Mouse (Mus musculus): ENCODE measurements around the gene Gm43518. TPM values are rescaled to one million over a fixed set of nuclear protein-coding genes. Genes with fewer than 3 reads are reported as not detected.

The Gm43518 gene
- polyA plus RNA-seq, 1 experiment from 2014 or later: 1.9 TPM

GRCm38 (mm10) chr5:123970576-123970975, 43.4 kb downstream of the Gm43518 start:
- no peak overlapping the region for H3K4me2 ChIP-seq
- ATAC-seq: no peak
- WGBS: 90% methylated on average over 4 of the region's 4 CpGs

GRCm38 (mm10) chr5:123972453-123972852, 45.2 kb downstream of the Gm43518 start:
- peaks cover 8% of the 10 kb centered on the region for H3K4me1 ChIP-seq

More at GRCm38 (mm10) chr5:123970576-123970975, 43.4 kb downstream of the Gm43518 start:
- Histone ChIP-seq H3K4me3 (no peak overlapping the region), H3K9ac (no peak overlapping the region), H3K4me1 (peaks cover 8% of the 10 kb centered on the region), H3K9me3 (replicated peaks) (no peaks in the 10 kb centered on the region), H3K27me3 (no peaks in the 10 kb centered on the region), H3K27ac (no peak overlapping the region), H3K36me3 (ENCODE audit: poor library complexity, severe bottlenecking) (no peaks in the 10 kb centered on the region)

GRCm38 (mm10) chr5:123973299-123974178, 46.3 kb downstream of the Gm43518 start, which contains the start of gene Hip1r:
Hip1r (plus strand) TSS chr5:123973628.
- under 1% methylated on average over 88 of the region's 106 CpGs for WGBS
- H3K27me3 ChIP-seq: no peaks in the 10 kb centered on the region
- H3K27ac ChIP-seq: no peak within 1 kb of the TSS; the same call in 1 of the 2 replicates
- H3K4me2 ChIP-seq: peak within 1 kb of the TSS; percentile 95
- peak within 1 kb of the TSS; percentile 75 for H3K9ac ChIP-seq
- H3K4me3 ChIP-seq: peak within 1 kb of the TSS; percentile 70
- peaks cover 8% of the 10 kb centered on the region for H3K4me1 ChIP-seq
- H3K36me3 ChIP-seq (ENCODE audit: poor library complexity, severe bottlenecking): no peaks in the 10 kb centered on the region
- H3K9me3 ChIP-seq (replicated peaks): no peaks in the 10 kb centered on the region
- ATAC-seq: peak; percentile 88

More at GRCm38 (mm10) chr5:123972453-123972852, 45.2 kb downstream of the Gm43518 start:
- Histone ChIP-seq H3K27ac (no peak overlapping the region), H3K27me3 (no peaks in the 10 kb centered on the region), H3K4me3 (no peak overlapping the region), H3K36me3 (ENCODE audit: poor library complexity, severe bottlenecking) (no peaks in the 10 kb centered on the region), H3K9me3 (replicated peaks) (no peaks in the 10 kb centered on the region), H3K9ac (no peak overlapping the region), H3K4me2 (no peak overlapping the region)
- 59% methylated on average over 6 of the region's 6 CpGs for WGBS
- ATAC-seq: no peak

- Histone ChIP-seq H3K4me3 (peak overlapping the region; percentile 70), H3K36me3 (ENCODE audit: poor library complexity, severe bottlenecking) (no peaks in the 10 kb centered on the region), H3K9ac (peak overlapping the region; percentile 75), H3K4me2 (peak overlapping the region; percentile 95), H3K4me1 (peaks cover 8% of the 10 kb centered on the region), H3K9me3 (replicated peaks) (no peaks in the 10 kb centered on the region), H3K27me3 (no peaks in the 10 kb centered on the region), H3K27ac (no peak overlapping the region; the same call in 1 of the 2 replicates)
- WGBS: 0% methylated on average over 14 of the region's 14 CpGs
- ATAC-seq: no peak
These were observed 46.9 kb downstream of the Gm43518 start for GRCm38 (mm10) chr5:123974179-123974485.

GRCm38 (mm10) chr5:123974616-123975111, 47.4 kb downstream of the Gm43518 start:
- WGBS: 25% methylated on average over 11 of the region's 11 CpGs
- Histone ChIP-seq H3K27ac (no peak overlapping the region), H3K4me3 (peak overlapping the region; percentile 70), H3K9me3 (replicated peaks) (no peaks in the 10 kb centered on the region), H3K27me3 (no peaks in the 10 kb centered on the region), H3K4me2 (peak overlapping the region; percentile 95), H3K36me3 (ENCODE audit: poor library complexity, severe bottlenecking) (no peaks in the 10 kb centered on the region), H3K4me1 (peaks cover 8% of the 10 kb centered on the region), H3K9ac (peak overlapping the region; percentile 51; the same call in 1 of the 2 replicates)
- no peak for ATAC-seq

- no peak overlapping the region for H3K4me2 ChIP-seq
These were observed 48.5 kb downstream of the Gm43518 start for GRCm38 (mm10) chr5:123975668-123976180.

GRCm38 (mm10) chr5:123977231-123977630, 50.0 kb downstream of the Gm43518 start:
- Histone ChIP-seq H3K27me3 (no peaks in the 10 kb centered on the region), H3K4me2 (no peak overlapping the region)
- 45% methylated on average over 3 of the region's 3 CpGs for WGBS

More at GRCm38 (mm10) chr5:123975668-123976180, 48.5 kb downstream of the Gm43518 start:
- no peak for ATAC-seq
- H3K9ac ChIP-seq: no peak overlapping the region
- H3K4me1 ChIP-seq: peaks cover 8% of the 10 kb centered on the region
- no peak overlapping the region for H3K27ac ChIP-seq
- no peak overlapping the region for H3K4me3 ChIP-seq
- 77% methylated on average over 6 of the region's 6 CpGs for WGBS
- no peaks in the 10 kb centered on the region for H3K27me3 ChIP-seq
- H3K36me3 ChIP-seq (ENCODE audit: poor library complexity, severe bottlenecking): no peaks in the 10 kb centered on the region
- H3K9me3 ChIP-seq (replicated peaks): no peaks in the 10 kb centered on the region

GRCm38 (mm10) chr5:123978131-123978530, 50.9 kb downstream of the Gm43518 start:
- Histone ChIP-seq H3K4me3 (no peak overlapping the region), H3K27ac (no peak overlapping the region), H3K36me3 (ENCODE audit: poor library complexity, severe bottlenecking) (no peaks in the 10 kb centered on the region), H3K4me1 (peaks cover 8% of the 10 kb centered on the region), H3K9me3 (replicated peaks) (no peaks in the 10 kb centered on the region), H3K27me3 (no peaks in the 10 kb centered on the region), H3K4me2 (no peak overlapping the region), H3K9ac (no peak overlapping the region)
- 76% methylated on average over 5 of the region's 5 CpGs for WGBS
- no peak for ATAC-seq

More at GRCm38 (mm10) chr5:123977231-123977630, 50.0 kb downstream of the Gm43518 start:
- no peak overlapping the region for H3K27ac ChIP-seq
- ATAC-seq: no peak
- no peaks in the 10 kb centered on the region for H3K9me3 ChIP-seq (replicated peaks)
- no peak overlapping the region for H3K9ac ChIP-seq
- no peak overlapping the region for H3K4me3 ChIP-seq
- no peaks in the 10 kb centered on the region for H3K36me3 ChIP-seq (ENCODE audit: poor library complexity, severe bottlenecking)
- H3K4me1 ChIP-seq: peaks cover 8% of the 10 kb centered on the region

- H3K27me3 ChIP-seq: no peaks in the 10 kb centered on the region
These were observed 52.2 kb downstream of the Gm43518 start for GRCm38 (mm10) chr5:123979221-123979979.

GRCm38 (mm10) chr5:123979980-123980369, 52.8 kb downstream of the Gm43518 start:
- H3K4me3 ChIP-seq: no peak overlapping the region
- H3K36me3 ChIP-seq (ENCODE audit: poor library complexity, severe bottlenecking): no peaks in the 10 kb centered on the region
- H3K4me1 ChIP-seq: peaks cover 2% of the 10 kb centered on the region; the same call in 1 of the 2 replicates
- no peaks in the 10 kb centered on the region for H3K9me3 ChIP-seq (replicated peaks)
- no peak for ATAC-seq
- no peak overlapping the region for H3K4me2 ChIP-seq
- H3K9ac ChIP-seq: no peak overlapping the region
- H3K27ac ChIP-seq: no peak overlapping the region
- H3K27me3 ChIP-seq: no peaks in the 10 kb centered on the region
- 75% methylated on average over 4 of the region's 4 CpGs for WGBS

More at GRCm38 (mm10) chr5:123979221-123979979, 52.2 kb downstream of the Gm43518 start:
- Histone ChIP-seq H3K27ac (no peak overlapping the region), H3K4me3 (no peak overlapping the region), H3K9me3 (replicated peaks) (no peaks in the 10 kb centered on the region), H3K4me1 (peaks cover 8% of the 10 kb centered on the region), H3K4me2 (no peak overlapping the region), H3K9ac (no peak overlapping the region), H3K36me3 (ENCODE audit: poor library complexity, severe bottlenecking) (no peaks in the 10 kb centered on the region)
- 84% methylated on average over 18 of the region's 18 CpGs for WGBS
- ATAC-seq: no peak

GRCm38 (mm10) chr5:123980521-123981249, 53.5 kb downstream of the Gm43518 start:
- H3K4me2 ChIP-seq: no peak overlapping the region
- ATAC-seq: no peak
- no peak overlapping the region for H3K9ac ChIP-seq
- WGBS: 83% methylated on average over 9 of the region's 9 CpGs
- no peaks in the 10 kb centered on the region for H3K9me3 ChIP-seq (replicated peaks)
- no peaks in the 10 kb centered on the region for H3K36me3 ChIP-seq (ENCODE audit: poor library complexity, severe bottlenecking)
- H3K4me3 ChIP-seq: no peak overlapping the region
- no peak overlapping the region for H3K27ac ChIP-seq
- H3K27me3 ChIP-seq: no peaks in the 10 kb centered on the region
- no peaks in the 10 kb centered on the region for H3K4me1 ChIP-seq
